Mouse (Mus musculus): ENCODE data around the gene Adap1. TPM values are rescaled to one million over a fixed set of nuclear protein-coding genes. Genes with fewer than 3 reads are reported as not detected.
A peak's percentile ranks its signal among the peaks of the same experiment; 100 is the strongest.

Adap1 gene
- total RNA-seq, 2 experiments from 2014 or later, result 295 to 315 TPM

- no peak for DNase-seq (ENCODE audit: low spot score in 2 of 2)
- intact Hi-C loops (cut with DNase I), result no loop called here
Observed at GRCm38 (mm10) chr5:139258371-139259035, 66.9 kb downstream of the Adap1 start.

- no peak for DNase-seq (ENCODE audit: low spot score in 2 of 2)
- intact Hi-C loops (cut with DNase I), result no loop called here
Observed at GRCm38 (mm10) chr5:139257818-139258217, 67.6 kb downstream of the Adap1 start.

GRCm38 (mm10) chr5:139257265-139257664 is 68.2 kb downstream of the Adap1 start:
- intact Hi-C loops (cut with DNase I), result no loop called here
- no peak for DNase-seq (ENCODE audit: low spot score in 2 of 2)

- intact Hi-C loops (cut with DNase I), result no loop called here
- no peak for DNase-seq (ENCODE audit: low spot score in 2 of 2)
Observed at GRCm38 (mm10) chr5:139256211-139256765, 69.1 kb downstream of the Adap1 start.

GRCm38 (mm10) chr5:139255777-139256176 is 69.6 kb downstream of the Adap1 start:
- intact Hi-C loops (cut with DNase I), result no loop called here
- DNase-seq (ENCODE audit: low spot score in 2 of 2), result no peak

GRCm38 (mm10) chr5:139254938-139255337 is 70.5 kb downstream of the Adap1 start:
- intact Hi-C loops (cut with DNase I), result no loop called here

GRCm38 (mm10) chr5:139253301-139253741 is 72.1 kb downstream of the Adap1 start:
- DNase-seq (ENCODE audit: low spot score in 2 of 2), result peak in 1 of 2 experiments; percentile 48
- intact Hi-C loops (cut with DNase I), result loop anchor here (2.0 kb wide), 1 partner anchor 71 kb away; the partner anchor contains the start of gene Adap1

More at GRCm38 (mm10) chr5:139254938-139255337, 70.5 kb downstream of the Adap1 start:
- no peak for DNase-seq (ENCODE audit: low spot score in 2 of 2)

GRCm38 (mm10) chr5:139252910-139253245 is 72.5 kb downstream of the Adap1 start:
- intact Hi-C loops (cut with DNase I), result loop anchor here (1.0 to 2.0 kb wide), 2 partner anchors 53 to 72 kb away; partner anchors contain the start of genes Adap1 and Sun1
- DNase-seq (ENCODE audit: low spot score in 2 of 2), result no peak

GRCm38 (mm10) chr5:139252081-139252909 is 73.1 kb downstream of the Adap1 start, which contains the start of gene Get4:
Get4 (plus strand) TSS chr5:139252324.
- peak; percentile 99 for DNase-seq (ENCODE audit: low spot score in 2 of 2)
- intact Hi-C loops (cut with DNase I), result loop anchor here (1.0 to 2.0 kb wide), 2 partner anchors 52 to 73 kb away; partner anchors contain the start of genes Adap1 and Sun1

GRCm38 (mm10) chr5:139251736-139252080 is 73.7 kb downstream of the Adap1 start:
- intact Hi-C loops (cut with DNase I), result loop anchor here (1.0 to 2.0 kb wide), 2 partner anchors 51 to 73 kb away; partner anchors contain the start of genes Adap1 and Sun1
- DNase-seq (ENCODE audit: low spot score in 2 of 2), result no peak

GRCm38 (mm10) chr5:139251279-139251678 is 74.1 kb downstream of the Adap1 start:
- intact Hi-C loops (cut with DNase I), result no loop called here
- DNase-seq (ENCODE audit: low spot score in 2 of 2), result no peak

- intact Hi-C loops (cut with DNase I), result no loop called here
- DNase-seq (ENCODE audit: low spot score in 2 of 2), result no peak
Observed at GRCm38 (mm10) chr5:139248846-139249245, 76.6 kb downstream of the Adap1 start.

GRCm38 (mm10) chr5:139247767-139248166 is 77.7 kb downstream of the Adap1 start:
- DNase-seq (ENCODE audit: low spot score in 2 of 2), result no peak
- intact Hi-C loops (cut with DNase I), result no loop called here

GRCm38 (mm10) chr5:139243384-139243783 is 82.0 kb downstream of the Adap1 start:
- DNase-seq (ENCODE audit: low spot score in 2 of 2), result no peak
- intact Hi-C loops (cut with DNase I), result no loop called here

GRCm38 (mm10) chr5:139241022-139241761 is 84.2 kb downstream of the Adap1 start:
- intact Hi-C loops (cut with DNase I), result no loop called here
- no peak for DNase-seq (ENCODE audit: low spot score in 2 of 2)

GRCm38 (mm10) chr5:139237436-139237835 is 88.0 kb downstream of the Adap1 start:
- no peak for DNase-seq (ENCODE audit: low spot score in 2 of 2)
- intact Hi-C loops (cut with DNase I), result no loop called here

GRCm38 (mm10) chr5:139234423-139234822 is 91.0 kb downstream of the Adap1 start:
- no peak for DNase-seq (ENCODE audit: low spot score in 2 of 2)
- intact Hi-C loops (cut with DNase I), result no loop called here

- DNase-seq (ENCODE audit: low spot score in 2 of 2), result no peak
- intact Hi-C loops (cut with DNase I), result no loop called here
Observed at GRCm38 (mm10) chr5:139232083-139232482, 93.3 kb downstream of the Adap1 start.

GRCm38 (mm10) chr5:139229716-139230115 is 95.7 kb downstream of the Adap1 start:
- DNase-seq (ENCODE audit: low spot score in 2 of 2), result peak in 1 of 2 experiments; percentile 29
- intact Hi-C loops (cut with DNase I), result no loop called here

GRCm38 (mm10) chr5:139228318-139228717 is 97.1 kb downstream of the Adap1 start:
- intact Hi-C loops (cut with DNase I), result no loop called here
- no peak for DNase-seq (ENCODE audit: low spot score in 2 of 2)
